Mouse (Mus musculus): ENCODE results near the gene Slc38a6.

The Slc38a6 gene

GRCm38 (mm10) chr12:73399426-73399825, 112.8 kb downstream of the Slc38a6 start:
- DNase-seq = no peak

DNA sequence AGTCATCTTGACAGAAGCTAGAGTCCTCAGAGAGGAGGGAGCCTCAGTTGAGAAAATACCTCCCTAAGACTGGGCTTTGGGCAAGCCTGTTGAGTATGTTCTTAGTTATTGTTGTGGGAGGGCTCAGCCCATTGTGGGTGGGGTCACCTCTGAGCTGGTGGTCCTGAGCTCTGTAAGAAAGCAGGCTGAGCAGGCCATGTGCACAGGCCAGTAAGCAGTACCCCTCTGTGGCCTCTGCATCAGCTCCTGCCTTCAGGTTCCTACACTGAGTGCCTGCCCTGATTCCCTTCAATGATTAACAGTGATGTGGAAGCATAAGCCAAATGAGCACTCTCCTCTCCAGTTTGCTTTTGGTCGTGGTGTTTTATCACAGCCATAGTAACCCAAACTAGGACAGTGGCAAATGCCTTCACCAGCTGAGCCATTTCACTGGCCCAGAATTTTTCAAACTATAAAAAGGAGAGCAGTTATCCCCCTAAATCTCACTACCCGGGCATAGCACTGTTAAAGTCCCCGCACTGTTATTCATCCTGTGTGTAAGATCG, 114.0 kb downstream of the Slc38a6 start:
- DNase-seq = no peak

- DNase-seq = no peak
Observed at GRCm38 (mm10) chr12:73401520-73402130, 115.0 kb downstream of the Slc38a6 start.

GRCm38 (mm10) chr12:73402137-73402712, 115.6 kb downstream of the Slc38a6 start:
- DNase-seq = no peak

DNA sequence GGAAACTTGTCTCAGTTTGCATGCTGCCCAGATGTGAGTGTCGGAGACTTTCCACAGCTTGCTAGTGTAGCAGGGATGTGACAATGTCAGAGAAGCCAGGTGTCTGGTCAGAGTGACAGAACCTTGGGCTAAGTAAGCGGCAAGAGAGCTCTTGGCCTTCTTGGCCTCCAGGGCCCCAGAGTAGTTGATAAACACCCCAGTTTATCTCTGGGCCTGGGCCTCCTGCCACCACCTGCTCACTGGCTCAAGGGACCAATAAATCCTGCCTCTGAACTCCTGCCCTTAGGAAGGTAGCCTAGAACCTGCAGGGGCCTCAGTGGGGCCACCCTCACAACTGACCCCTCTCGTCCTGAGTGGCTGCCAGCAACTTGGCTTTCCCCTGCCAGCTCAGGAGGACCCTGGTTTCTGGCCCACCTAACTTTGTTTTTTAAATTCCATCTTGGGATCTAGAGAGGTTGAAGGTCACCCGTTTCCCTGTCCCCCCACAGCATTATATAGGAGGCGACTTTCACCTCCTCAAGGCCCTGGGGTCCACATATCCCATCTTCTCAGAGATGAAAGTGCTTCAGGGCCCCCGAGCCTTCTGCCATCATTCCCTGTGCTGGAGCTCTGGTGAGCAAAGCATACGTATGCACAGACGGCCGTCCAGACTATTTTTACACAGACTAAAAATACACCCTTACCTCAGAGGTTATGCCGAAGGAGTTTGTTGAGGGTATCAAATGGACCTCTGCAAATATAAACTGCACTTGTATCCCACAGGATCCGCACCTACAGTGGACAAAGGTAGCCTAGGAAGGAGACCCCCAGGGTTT, 116.5 kb downstream of the Slc38a6 start:
- DNase-seq = no peak

Measured in right cerebral cortex, adult 18-20 months (tissue).